Mouse (Mus musculus) layer of hippocampus, postnatal 14 days (tissue): Measurements from ENCODE around the gene Atp6v0a4. TPM values are rescaled to one million over a fixed set of nuclear protein-coding genes. Genes with fewer than 3 reads are reported as not detected.
A peak's percentile ranks its signal among the peaks of the same experiment; 100 is the strongest.

Experiments used
- DNase-seq, 2 experiments: peaks; one replicate each; pipeline ENCODE4 v3.0.0; 2021 to 2022; ENCODE audit warnings: low spot score in 2 of 2, mixed read lengths in 1 of 2
- long read RNA-seq, 2 experiments: library from polyadenylated mRNA; stranded (forward); transcript quantifications; one replicate each; pipeline ENCODE4 v2.0.0; 2021
- total RNA-seq, 2 experiments: library from RNA; stranded (reverse); gene quantifications; 2 replicates each; pipeline ENCODE4 v1.2.3; 2021

Gene Atp6v0a4
- 1 to 10 TPM; 4.9 to 6.5 TPM for total RNA-seq
- long read RNA-seq, experiment 1, partial matches to known transcripts = 0 of 2 reads
- long read RNA-seq, experiment 1, other reads (novel, unspliced or antisense) = 2 of 2 reads
- long read RNA-seq, experiment 2, partial matches to known transcripts = 0 of 1 reads
- long read RNA-seq, experiment 2, other reads (novel, unspliced or antisense) = 1 of 1 reads

- DNase-seq = no peak
Measured at GRCm38 (mm10) chr6:38124207-38124835, at the start of gene Atp6v0a4. Gene Atp6v0a4 (minus strand): TSS chr6:38124586.

- no peak for DNase-seq
Measured at GRCm38 (mm10) chr6:38165385-38165784, 41.0 kb upstream of the Atp6v0a4 start.

- DNase-seq = no peak
Measured at GRCm38 (mm10) chr6:38164705-38165104, 40.3 kb upstream of the Atp6v0a4 start.

- DNase-seq = no peak
Measured at GRCm38 (mm10) chr6:38162825-38163504, 38.6 kb upstream of the Atp6v0a4 start.

GRCm38 (mm10) chr6:38160556-38160955 lies 36.2 kb upstream of the Atp6v0a4 start:
- DNase-seq = no peak

- DNase-seq = peak; percentile 84 to 94
Measured at GRCm38 (mm10) chr6:38160102-38160501, 35.7 kb upstream of the Atp6v0a4 start.

- no peak for DNase-seq
Measured at GRCm38 (mm10) chr6:38159576-38159975, 35.2 kb upstream of the Atp6v0a4 start.

GRCm38 (mm10) chr6:38157925-38158324 lies 33.5 kb upstream of the Atp6v0a4 start:
- no peak for DNase-seq

- DNase-seq = no peak
Measured at GRCm38 (mm10) chr6:38156204-38156603, 31.8 kb upstream of the Atp6v0a4 start.

- DNase-seq = no peak
Measured at GRCm38 (mm10) chr6:38152305-38152704, 27.9 kb upstream of the Atp6v0a4 start.

- DNase-seq = no peak
Measured at GRCm38 (mm10) chr6:38149483-38149882, 25.1 kb upstream of the Atp6v0a4 start.

- no peak for DNase-seq
Measured at GRCm38 (mm10) chr6:38148626-38149025, 24.2 kb upstream of the Atp6v0a4 start.

- no peak for DNase-seq
Measured at GRCm38 (mm10) chr6:38147301-38147700, 22.9 kb upstream of the Atp6v0a4 start.

GRCm38 (mm10) chr6:38145463-38146065 lies 21.2 kb upstream of the Atp6v0a4 start:
- peak in 1 of 2 experiments; percentile 65 for DNase-seq

- no peak for DNase-seq
Measured at GRCm38 (mm10) chr6:38144161-38144998, 20.0 kb upstream of the Atp6v0a4 start.

- DNase-seq = no peak
Measured at GRCm38 (mm10) chr6:38140402-38140801, 16.0 kb upstream of the Atp6v0a4 start.

- no peak for DNase-seq
Measured at GRCm38 (mm10) chr6:38139086-38139485, 14.7 kb upstream of the Atp6v0a4 start.

GRCm38 (mm10) chr6:38134806-38135559 lies 10.6 kb upstream of the Atp6v0a4 start:
- peak; percentile 62 to 81 for DNase-seq

- peak in 1 of 2 experiments; percentile 43 for DNase-seq
Measured at GRCm38 (mm10) chr6:38131801-38132231, 7.4 kb upstream of the Atp6v0a4 start.

GRCm38 (mm10) chr6:38129883-38130282 lies 5.5 kb upstream of the Atp6v0a4 start:
- DNase-seq = no peak
